Mouse (Mus musculus) liver, adult 2 months (tissue): ENCODE results near the gene Gm43720. TPM values are rescaled to one million over a fixed set of nuclear protein-coding genes. Genes with fewer than 3 reads are reported as not detected.
A peak's percentile ranks its signal among the peaks of the same experiment; 100 is the strongest.

Experiments
- DNase-seq: peaks from one replicate; pipeline ENCODE4 v3.0.0-alpha.2; 2011; ENCODE audit warnings: low read depth, low spot score; ENCODE audit errors: extremely low read depth
- H3K27ac ChIP-seq: fragments of 200-500 bp; replicated peaks from 2 replicates; pipeline ENCODE4 v1.5.1; 2012; ENCODE audit warnings: low read depth, mild to moderate bottlenecking, control low read depth, inconsistent platforms, low read length; ENCODE audit not compliant: insufficient read depth
- H3K27me3 ChIP-seq: fragments of 200-500 bp; 2 replicates; pipeline ENCODE4 v1.6.1; 2012; ENCODE audit warnings: mild to moderate bottlenecking, moderate library complexity, low read length, inconsistent platforms; ENCODE audit not compliant: control insufficient read depth, insufficient read depth
- H3K36me3 ChIP-seq: fragments of 200-500 bp; 2 replicates; pipeline ENCODE4 v1.6.1; 2012; ENCODE audit warnings: low read length, inconsistent platforms; ENCODE audit not compliant: control insufficient read depth, insufficient read depth
- H3K4me1 ChIP-seq: fragments of 200-500 bp; 2 replicates; pipeline ENCODE4 v1.6.1; 2011; ENCODE audit warnings: low read length; ENCODE audit not compliant: control insufficient read depth, insufficient read depth
- H3K4me3 ChIP-seq: fragments of 200-500 bp; 2 replicates; pipeline ENCODE4 v1.5.1; 2011; ENCODE audit warnings: low read depth, mild to moderate bottlenecking, control low read depth, low read length, moderate library complexity; ENCODE audit not compliant: insufficient read depth
- H3K79me2 ChIP-seq: fragments of 200-500 bp; 2 replicates; pipeline ENCODE4 v1.6.1; 2012; ENCODE audit warnings: inconsistent platforms, mild to moderate bottlenecking, low read length, moderate library complexity; ENCODE audit not compliant: control insufficient read depth, insufficient read depth
- H3K9ac ChIP-seq: fragments of 200-500 bp; 2 replicates; pipeline ENCODE4 v1.6.1; 2012; ENCODE audit warnings: low read depth, mild to moderate bottlenecking, control low read depth, inconsistent platforms, low read length
- CTCF ChIP-seq: fragments of 200-500 bp; IDR thresholded peaks from 2 replicates; pipeline ENCODE4 v1.5.1; 2011; ENCODE audit warnings: low read depth, low read length, control low read depth
- POLR2A ChIP-seq: fragments of 200-500 bp; IDR thresholded peaks from 2 replicates; pipeline ENCODE4 v1.6.1; 2011; ENCODE audit warnings: low read length, control low read depth; ENCODE audit not compliant: insufficient read depth; ENCODE audit errors: extremely low read depth
- WGBS: fragments of 180-500 bp; shearing (Covaris S2); methylation state at CpG from one replicate; pipeline ENCODE4 v1.1.7; 2018; 5-methylcytosine and 5-hydroxymethylcytosine counted together
- polyA plus RNA-seq: library from polyadenylated mRNA; depleted of rRNA; stranded (reverse); fragments of >200 nt; gene quantifications from 2 replicates; pipeline ENCODE4 v1.2.3, GENCODE M21; 2012
- total RNA-seq: library from RNA; depleted of rRNA; stranded (reverse); fragments of >200 nt; gene quantifications from 2 replicates; pipeline ENCODE4 v1.2.3, GENCODE M21; 2014

Gm43720 gene
- total and polyA plus RNA-seq, 2 experiments, result not detected

DNA sequence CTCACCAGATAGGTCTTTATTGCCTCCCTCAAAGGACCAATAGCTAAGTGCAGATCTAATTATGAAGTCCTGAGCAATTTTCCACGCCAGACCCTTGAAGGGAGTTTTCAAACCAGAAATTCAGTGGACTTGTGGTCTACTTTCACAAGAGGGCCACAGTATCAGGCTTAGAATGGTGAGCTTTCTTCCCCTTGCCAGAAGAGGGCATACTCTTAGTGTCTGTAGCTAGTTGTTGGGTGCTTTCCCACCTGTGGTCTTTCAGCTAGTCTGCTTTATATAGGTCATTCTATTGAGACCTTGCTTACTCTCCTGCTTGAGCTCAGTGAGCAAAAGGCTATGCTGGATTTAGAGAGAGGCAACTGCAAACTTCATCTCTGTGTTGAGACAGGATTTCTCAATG, 3.8 kb upstream of the Gm43720 start:
- no peak for TF ChIP-seq POLR2A
- TF ChIP-seq CTCF, result 0 out of 2 replicates have a peak, but pooled peaks have one; percentile 7
- Histone ChIP-seq H3K27me3 (no peaks in the 10 kb centered on the region), H3K79me2 (no peaks in the 10 kb centered on the region), H3K9ac (no peak overlapping the region), H3K4me3 (no peak overlapping the region), H3K27ac (no peak overlapping the region), H3K4me1 (no peaks in the 10 kb centered on the region), H3K36me3 (no peaks in the 10 kb centered on the region)
- 85% methylated on average over 1 of the region's 1 CpGs for WGBS
- DNase-seq, result no peak

DNA sequence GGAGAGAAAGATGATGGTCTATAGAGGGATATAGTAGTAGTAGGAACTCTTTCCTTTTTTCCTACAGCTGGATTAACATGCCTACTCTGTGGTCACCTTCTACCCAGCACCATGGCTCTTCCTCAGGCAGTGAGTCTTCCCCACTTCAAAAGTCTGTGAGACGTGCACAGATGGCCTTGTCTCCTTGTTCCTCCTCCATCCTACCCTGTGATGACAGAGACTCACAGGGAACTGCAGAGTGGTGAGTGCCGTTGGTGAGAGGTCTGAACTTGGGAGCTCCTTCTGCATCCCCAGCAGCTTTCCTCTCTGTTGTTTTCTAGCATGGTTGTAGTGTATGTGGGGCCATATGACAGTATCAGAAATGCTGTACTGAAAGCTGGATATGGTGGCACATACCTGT, 2.0 kb upstream of the Gm43720 start:
- H3K4me1 ChIP-seq, result no peaks in the 10 kb centered on the region
- H3K4me3 ChIP-seq, result no peak overlapping the region
- no peak overlapping the region for H3K27ac ChIP-seq
- no peak for DNase-seq
- TF ChIP-seq POLR2A, result no peak
- WGBS, result 100% methylated on average over 2 of the region's 2 CpGs
- H3K79me2 ChIP-seq, result no peaks in the 10 kb centered on the region
- H3K9ac ChIP-seq, result no peak overlapping the region
- no peaks in the 10 kb centered on the region for H3K36me3 ChIP-seq
- H3K27me3 ChIP-seq, result no peaks in the 10 kb centered on the region

DNA sequence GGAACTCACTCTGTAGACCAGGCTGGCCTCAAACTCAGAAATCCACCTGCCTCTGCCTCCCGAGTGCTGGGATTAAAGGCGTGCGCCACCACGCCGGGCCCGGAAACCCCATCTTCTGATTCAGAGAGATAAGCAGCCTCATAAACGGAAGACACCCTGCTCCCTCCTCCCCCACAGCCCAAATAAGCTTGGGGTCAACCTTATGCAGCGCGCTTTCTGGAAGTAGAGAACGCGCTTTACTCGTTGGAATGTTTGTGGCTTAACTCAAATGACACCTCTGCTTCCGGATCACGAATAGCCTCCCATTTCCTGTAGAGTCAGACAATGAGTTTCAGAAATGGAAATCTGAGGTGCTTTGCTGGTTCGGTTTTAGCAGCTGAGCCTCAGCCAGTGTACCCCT, 1.1 kb upstream of the Gm43720 start:
- no peak overlapping the region for H3K4me3 ChIP-seq
- no peak for DNase-seq
- H3K4me1 ChIP-seq, result no peaks in the 10 kb centered on the region
- H3K9ac ChIP-seq, result no peak overlapping the region
- WGBS, result 93% methylated on average over 15 of the region's 15 CpGs
- H3K27me3 ChIP-seq, result no peaks in the 10 kb centered on the region
- H3K79me2 ChIP-seq, result no peaks in the 10 kb centered on the region
- TF ChIP-seq CTCF (no peak), POLR2A (no peak)
- H3K27ac ChIP-seq, result no peak overlapping the region
- no peaks in the 10 kb centered on the region for H3K36me3 ChIP-seq

DNA sequence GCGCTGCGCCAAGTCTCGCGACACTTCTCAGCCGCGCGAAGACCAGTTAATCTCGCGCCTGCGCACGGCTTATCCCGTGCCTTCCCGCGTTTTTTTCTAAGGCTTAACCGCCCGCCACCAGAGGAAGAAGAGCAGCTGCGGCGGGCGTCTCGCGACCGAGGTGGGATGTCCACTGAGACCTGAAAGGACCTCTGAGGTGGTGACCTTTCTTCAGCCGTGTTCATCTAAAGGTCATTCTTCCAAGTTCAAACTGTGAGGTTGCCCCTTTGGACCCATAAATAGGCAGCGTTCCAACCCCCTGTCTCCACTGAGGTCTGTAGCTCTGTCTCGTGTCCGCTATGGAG, 639 bp upstream of the Gm43720 start:
- Histone ChIP-seq H3K79me2 (no peaks in the 10 kb centered on the region), H3K36me3 (no peaks in the 10 kb centered on the region), H3K4me3 (peak overlapping the region; percentile 3; the same call in 1 of the 2 replicates), H3K27me3 (no peaks in the 10 kb centered on the region), H3K9ac (no peak overlapping the region), H3K4me1 (no peaks in the 10 kb centered on the region), H3K27ac (no peak overlapping the region)
- TF ChIP-seq POLR2A (no peak), CTCF (no peak)
- DNase-seq, result no peak
- 24% methylated on average over 26 of the region's 26 CpGs for WGBS

DNA sequence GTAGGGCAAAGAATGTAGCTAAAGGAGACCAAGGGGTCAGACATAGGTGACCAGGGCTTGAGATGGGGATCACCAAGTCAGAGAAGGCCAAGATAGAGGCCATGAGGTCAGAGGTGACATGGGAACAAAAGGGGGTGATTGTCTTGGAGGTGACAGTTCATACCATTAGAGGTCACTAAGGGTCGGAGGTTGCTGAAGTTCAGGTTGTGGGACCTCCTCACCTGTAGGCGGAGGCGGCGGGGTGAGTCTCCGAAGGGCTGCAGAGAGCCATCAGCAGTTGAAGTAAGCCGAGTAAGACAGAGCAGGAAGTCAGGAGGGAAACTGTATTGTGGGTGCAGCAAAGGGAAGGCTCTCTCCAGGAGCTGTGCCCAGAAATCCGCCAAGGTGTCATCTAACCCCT, 1.8 kb downstream of the Gm43720 start:
- no peaks in the 10 kb centered on the region for H3K79me2 ChIP-seq
- 97% methylated on average over 7 of the region's 7 CpGs for WGBS
- H3K9ac ChIP-seq, result no peak overlapping the region
- no peak overlapping the region for H3K27ac ChIP-seq
- H3K4me3 ChIP-seq, result no peak overlapping the region
- H3K4me1 ChIP-seq, result no peaks in the 10 kb centered on the region
- no peak for TF ChIP-seq CTCF
- TF ChIP-seq POLR2A, result no peak
- no peaks in the 10 kb centered on the region for H3K27me3 ChIP-seq
- no peak for DNase-seq
- no peaks in the 10 kb centered on the region for H3K36me3 ChIP-seq

DNA sequence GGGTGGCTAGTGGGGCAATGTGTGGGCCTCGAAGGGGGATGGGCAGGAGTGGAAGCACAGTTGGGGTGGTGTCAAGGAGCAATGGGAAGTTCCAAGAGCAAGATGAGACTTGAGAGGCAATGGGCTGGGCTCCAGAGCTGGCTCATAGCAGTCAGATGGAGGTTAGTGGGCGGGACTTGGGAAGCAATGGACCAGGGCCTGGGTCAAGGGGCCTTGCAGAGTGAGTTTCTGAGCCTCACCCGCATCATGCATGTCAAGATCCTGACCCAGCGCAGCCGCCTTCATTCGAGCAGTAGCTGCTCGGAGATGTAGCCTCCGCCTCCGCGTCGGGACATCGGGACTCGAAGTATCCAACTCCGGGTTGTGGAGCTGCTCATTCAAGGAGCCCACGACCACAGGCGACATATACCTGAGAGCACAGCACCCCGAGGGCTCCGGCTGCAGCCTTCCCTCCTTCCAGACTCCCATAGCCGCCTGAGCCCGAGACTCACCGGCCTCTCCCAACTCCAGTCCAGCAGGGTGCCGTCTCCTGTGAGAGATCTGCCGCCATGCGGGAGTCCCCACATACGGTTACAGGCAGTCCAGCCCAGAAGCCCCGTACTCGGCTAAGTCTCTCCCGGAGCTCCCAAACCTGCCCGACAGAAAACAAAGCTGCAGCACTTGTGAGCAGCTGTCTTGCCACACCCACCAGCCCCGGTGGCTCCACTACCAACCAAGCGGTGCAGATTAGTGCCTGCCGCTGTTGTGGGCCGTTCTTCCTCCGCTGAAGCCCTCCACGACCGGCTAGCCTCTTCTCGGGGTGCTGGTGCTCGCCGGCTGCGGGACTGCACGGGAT, 4.3 kb downstream of the Gm43720 start:
- Histone ChIP-seq H3K9ac (no peak overlapping the region), H3K4me3 (no peak overlapping the region), H3K27ac (no peak overlapping the region), H3K27me3 (peaks cover 5% of the 10 kb centered on the region; the same call in 1 of the 2 replicates), H3K79me2 (no peaks in the 10 kb centered on the region), H3K4me1 (no peaks in the 10 kb centered on the region), H3K36me3 (no peaks in the 10 kb centered on the region)
- DNase-seq, result no peak
- no peak for TF ChIP-seq CTCF
- TF ChIP-seq POLR2A, result no peak
- WGBS, result 62% methylated on average over 41 of the region's 41 CpGs
